Mouse (Mus musculus) heart, embryonic 10.5 days (tissue): ENCODE measurements around the gene Scaf8. TPM values are rescaled to one million over a fixed set of nuclear protein-coding genes. Genes with fewer than 3 reads are reported as not detected.
"Not testable (repeated sequence)": the region's sequence is repeated elsewhere in the genome, so short reads cannot be mapped to it uniquely, and the experiment has no call there.

ENCODE experiments used
- DNase-seq: peaks from one replicate; pipeline ENCODE4 v3.0.0-alpha.2; 2017; ENCODE audit warnings: low spot score
- H3K27ac ChIP-seq: fragments of 300-500 bp; sonication (generic); 2 replicates; pipeline ENCODE4 v1.5.1; 2016; ENCODE audit warnings: mild to moderate bottlenecking
- H3K27me3 ChIP-seq: fragments of 300-500 bp; sonication (generic); 2 replicates; pipeline ENCODE4 v1.6.1; 2016; ENCODE audit warnings: mild to moderate bottlenecking; ENCODE audit not compliant: poor library complexity, insufficient read depth, severe bottlenecking
- H3K36me3 ChIP-seq: fragments of 300-500 bp; sonication (generic); 2 replicates; pipeline ENCODE4 v1.6.1; 2016; ENCODE audit warnings: mild to moderate bottlenecking, moderate library complexity
- H3K4me1 ChIP-seq: fragments of 300-500 bp; sonication (generic); 2 replicates; pipeline ENCODE4 v1.6.1; 2016; ENCODE audit warnings: mild to moderate bottlenecking
- H3K4me3 ChIP-seq: fragments of 300-500 bp; sonication (generic); 2 replicates; pipeline ENCODE4 v1.5.1; 2016; ENCODE audit warnings: mild to moderate bottlenecking, moderate library complexity
- H3K9me3 ChIP-seq: fragments of 300-500 bp; sonication (generic); 2 replicates; pipeline ENCODE4 v1.6.1; 2016; ENCODE audit warnings: mild to moderate bottlenecking, moderate library complexity
- WGBS: fragments of 180-500 bp; shearing (Covaris S2); methylation state at CpG from one replicate; pipeline ENCODE4 v1.1.7; 2016; 5-methylcytosine and 5-hydroxymethylcytosine counted together
- polyA plus RNA-seq: library from polyadenylated mRNA; unstranded; fragments of >200 nt; fragmentation: Nextera tagmentation; extraction: Ambion mirVana; gene quantifications from 2 replicates; pipeline ENCODE4 v1.2.1, GENCODE M21; 2016

The Scaf8 gene
- 19.7 and 21.1 TPM in 2 replicates for polyA plus RNA-seq

DNA sequence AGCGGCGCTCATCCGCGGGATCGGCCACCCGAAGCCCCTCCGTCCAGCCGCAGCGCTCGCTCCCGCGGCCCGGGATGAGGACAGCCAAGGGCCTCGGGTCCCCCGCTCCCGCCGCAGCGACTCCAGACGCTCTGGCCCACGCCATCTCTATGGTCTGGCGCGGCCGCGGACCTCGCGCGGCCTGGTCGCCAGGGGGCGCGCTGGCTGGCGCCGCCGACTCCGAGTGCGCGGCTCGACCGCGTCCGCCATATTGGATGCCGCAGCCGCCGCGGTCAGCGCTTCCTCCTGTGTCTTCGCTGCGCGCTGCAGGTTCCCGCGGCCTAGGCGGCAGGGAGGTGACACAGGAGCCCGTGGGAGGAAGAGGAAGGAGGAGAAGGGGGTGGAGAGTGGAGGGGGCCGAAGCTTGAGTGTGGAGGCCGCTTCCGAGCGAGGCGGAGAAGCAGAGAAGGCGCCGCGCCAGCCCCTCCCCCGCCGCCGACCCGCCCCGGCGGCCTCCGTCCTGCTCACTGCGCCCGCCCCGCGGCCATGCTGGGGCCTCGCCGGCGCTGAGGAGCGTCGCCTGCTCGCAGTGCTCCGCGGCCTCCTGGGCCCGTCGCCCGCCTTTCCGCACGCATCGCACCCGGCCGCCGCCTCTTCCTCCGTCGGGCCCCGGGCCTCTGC is at the start of gene Scaf8:
Scaf8 (plus strand) TSS at position 253 of the 660 bp plus-strand sequence.
- DNase-seq, result peak; percentile 94
- peak within 1 kb of the TSS; percentile 98 for H3K27ac ChIP-seq
- WGBS, result under 1% methylated on average over 87 of the region's 91 CpGs
- no peaks in the 10 kb centered on the region for H3K9me3 ChIP-seq
- H3K27me3 ChIP-seq, result no peaks in the 10 kb centered on the region
- peaks cover 3% of the 10 kb centered on the region for H3K36me3 ChIP-seq
- H3K4me3 ChIP-seq, result peak within 1 kb of the TSS; percentile 82
- peaks cover 14% of the 10 kb centered on the region; the same call in 1 of the 2 replicates for H3K4me1 ChIP-seq

GRCm38 (mm10) chr17:3075166-3075872 is 39.5 kb upstream of the Scaf8 start:
- Histone ChIP-seq H3K9me3 (no peaks in the 10 kb centered on the region), H3K4me1 (no peaks in the 10 kb centered on the region), H3K27me3 (no peaks in the 10 kb centered on the region), H3K27ac (no peak overlapping the region), H3K36me3 (peaks cover 64% of the 10 kb centered on the region), H3K4me3 (no peak overlapping the region)
- 91% methylated on average over 9 of the region's 9 CpGs for WGBS
- no peak for DNase-seq

DNA sequence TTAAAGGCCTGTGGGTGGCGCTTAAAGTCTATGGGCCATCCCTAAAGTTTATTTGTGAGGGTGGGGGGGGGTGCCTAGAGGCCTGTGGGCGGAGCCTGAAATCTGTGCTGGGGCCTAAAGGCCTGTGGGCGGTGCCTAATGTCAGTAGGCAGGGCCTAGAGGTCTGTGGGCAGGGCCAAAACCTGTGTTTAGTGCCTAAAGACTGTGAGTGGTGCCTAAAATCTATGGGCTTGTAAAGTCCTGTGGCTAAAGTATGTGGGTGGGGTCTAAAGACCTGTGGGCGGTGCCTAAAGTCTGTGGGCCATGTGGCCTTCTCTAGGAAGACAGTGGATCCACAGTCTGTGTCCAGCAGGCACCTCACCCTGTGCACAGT is 38.9 kb upstream of the Scaf8 start:
- whole genome bisulfite sequencing, result 93% methylated on average over 4 of the region's 4 CpGs
- Histone ChIP-seq H3K27me3 (no peaks in the 10 kb centered on the region), H3K4me3 (no peak overlapping the region), H3K27ac (no peak overlapping the region), H3K9me3 (no peaks in the 10 kb centered on the region), H3K4me1 (no peaks in the 10 kb centered on the region), H3K36me3 (peaks cover 58% of the 10 kb centered on the region)
- DNase-seq, result no peak

GRCm38 (mm10) chr17:3077936-3078335 is 36.8 kb upstream of the Scaf8 start:
- DNase-seq, result not testable (repeated sequence)

DNA sequence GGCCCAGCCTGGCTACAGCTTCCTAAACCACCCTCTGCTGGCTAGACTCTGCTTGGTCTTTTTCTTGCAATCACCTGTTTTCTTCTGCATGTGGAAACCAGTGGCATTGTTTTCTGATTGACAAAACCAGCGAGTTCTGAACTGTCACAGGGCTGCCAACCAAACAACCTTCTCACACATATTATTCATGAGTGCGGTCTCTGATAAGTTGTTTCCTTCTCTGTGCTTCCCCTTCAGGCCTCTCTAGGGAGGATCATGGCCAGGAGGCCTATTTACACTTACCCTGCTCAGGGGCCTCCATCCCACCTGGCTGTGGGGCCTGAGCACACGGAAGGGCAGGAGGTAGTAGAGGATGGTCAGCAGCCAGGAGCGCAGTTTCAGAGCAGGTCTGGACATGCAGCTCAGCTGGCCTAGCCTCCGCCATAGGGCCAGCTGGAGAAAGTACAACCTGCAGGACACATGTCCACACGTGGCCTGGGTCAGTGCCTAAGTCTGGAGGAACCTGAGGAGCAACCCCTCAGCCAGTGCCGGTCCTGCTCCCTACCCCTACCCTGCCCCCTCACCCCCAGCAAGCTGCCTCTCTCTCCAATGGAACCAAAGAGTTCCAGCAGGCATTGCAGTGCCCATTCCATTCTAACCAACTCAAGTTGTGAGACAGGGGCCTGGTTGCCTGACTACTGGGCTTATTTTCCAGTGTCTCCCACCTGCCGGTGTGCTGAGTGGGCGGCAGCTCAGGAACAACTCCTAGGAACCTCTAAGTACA is 34.0 kb upstream of the Scaf8 start:
- H3K27ac ChIP-seq, H3K36me3 ChIP-seq, H3K27me3 ChIP-seq, H3K4me1 ChIP-seq, H3K4me3 ChIP-seq, H3K9me3 ChIP-seq, DNase-seq: not testable (repeated sequence)
- 75% methylated on average over 7 of the region's 9 CpGs for WGBS

More at GRCm38 (mm10) chr17:3077936-3078335, 36.8 kb upstream of the Scaf8 start:
- not testable (repeated sequence) for H3K4me1 ChIP-seq, H3K27ac ChIP-seq, H3K27me3 ChIP-seq, H3K4me3 ChIP-seq, H3K9me3 ChIP-seq
- WGBS, result 92% methylated on average over 9 of the region's 9 CpGs
- peaks cover 38% of the 10 kb centered on the region for H3K36me3 ChIP-seq

DNA sequence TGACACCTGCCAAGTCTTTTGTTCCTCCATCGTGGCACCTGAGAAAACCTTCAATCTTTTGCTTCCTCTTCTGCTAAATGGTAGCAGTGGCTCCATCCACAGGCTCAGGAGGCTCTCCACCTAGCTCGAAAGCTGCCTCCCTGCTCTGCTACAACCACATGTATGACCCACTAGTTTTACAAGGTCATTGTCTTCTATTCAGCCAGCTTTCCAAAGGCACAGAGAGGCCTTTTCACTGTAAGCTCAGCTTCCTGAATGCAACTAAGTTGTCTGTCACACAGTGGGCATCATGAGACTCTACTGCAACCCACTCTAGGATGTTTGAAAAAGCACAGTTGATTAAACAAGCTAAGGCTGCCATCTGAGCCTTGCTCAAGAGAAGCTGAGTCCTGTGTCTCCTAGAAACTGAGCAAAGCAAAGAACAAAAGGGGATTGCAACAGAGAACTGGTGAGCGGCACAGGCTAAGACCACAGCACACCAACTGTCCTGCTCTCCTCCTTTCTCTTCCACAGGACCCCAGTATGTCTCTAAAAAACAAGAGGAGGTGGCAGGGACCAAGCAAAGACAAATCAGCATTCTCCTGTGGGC is 33.2 kb upstream of the Scaf8 start:
- not testable (repeated sequence) for H3K36me3 ChIP-seq, H3K27ac ChIP-seq, DNase-seq, H3K4me3 ChIP-seq, H3K4me1 ChIP-seq, H3K27me3 ChIP-seq, H3K9me3 ChIP-seq
- 55% methylated on average over 3 of the region's 3 CpGs for WGBS

DNA sequence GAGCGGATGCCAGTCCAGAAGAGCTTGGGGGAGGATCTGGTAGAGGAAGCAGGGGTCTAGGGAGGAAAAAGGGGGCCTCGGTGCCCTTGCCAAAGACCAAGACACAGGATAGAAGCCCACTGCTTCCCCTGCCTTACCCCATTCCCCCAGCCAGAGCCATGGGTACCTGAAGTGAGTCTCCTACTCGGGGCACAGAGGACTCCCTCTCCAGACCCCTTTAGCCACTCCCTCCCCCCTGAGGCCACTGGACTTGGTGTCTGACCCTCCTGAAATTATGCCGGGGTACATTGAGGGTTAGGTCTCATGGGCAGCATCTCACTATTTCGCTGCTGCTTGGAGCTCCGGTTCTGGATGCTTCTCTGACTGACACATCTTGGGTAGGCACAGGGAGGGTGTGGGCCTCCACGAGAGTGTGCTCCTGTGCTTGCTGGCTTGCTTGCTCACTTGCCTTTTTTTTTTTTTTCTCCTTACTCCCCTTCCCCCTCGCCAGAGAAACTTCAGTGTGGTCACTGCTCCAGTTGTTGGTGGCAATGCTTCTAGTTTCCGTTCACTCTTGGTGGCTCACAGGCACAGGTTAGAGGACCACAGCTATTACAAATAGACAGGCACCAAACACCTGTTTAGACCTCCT is 32.5 kb upstream of the Scaf8 start:
- H3K36me3 ChIP-seq, H3K4me3 ChIP-seq, H3K4me1 ChIP-seq, H3K27ac ChIP-seq, H3K9me3 ChIP-seq, H3K27me3 ChIP-seq: not testable (repeated sequence)
- DNase-seq, result peak; percentile 90
- WGBS, result 78% methylated on average over 7 of the region's 9 CpGs

GRCm38 (mm10) chr17:3082756-3083749 is 31.7 kb upstream of the Scaf8 start:
- peak overlapping the region; percentile 46 for H3K4me3 ChIP-seq
- not testable (repeated sequence) for H3K4me1 ChIP-seq, H3K9me3 ChIP-seq, H3K36me3 ChIP-seq, H3K27me3 ChIP-seq, DNase-seq, H3K27ac ChIP-seq
- 4% methylated on average over 25 of the region's 25 CpGs for WGBS

DNA sequence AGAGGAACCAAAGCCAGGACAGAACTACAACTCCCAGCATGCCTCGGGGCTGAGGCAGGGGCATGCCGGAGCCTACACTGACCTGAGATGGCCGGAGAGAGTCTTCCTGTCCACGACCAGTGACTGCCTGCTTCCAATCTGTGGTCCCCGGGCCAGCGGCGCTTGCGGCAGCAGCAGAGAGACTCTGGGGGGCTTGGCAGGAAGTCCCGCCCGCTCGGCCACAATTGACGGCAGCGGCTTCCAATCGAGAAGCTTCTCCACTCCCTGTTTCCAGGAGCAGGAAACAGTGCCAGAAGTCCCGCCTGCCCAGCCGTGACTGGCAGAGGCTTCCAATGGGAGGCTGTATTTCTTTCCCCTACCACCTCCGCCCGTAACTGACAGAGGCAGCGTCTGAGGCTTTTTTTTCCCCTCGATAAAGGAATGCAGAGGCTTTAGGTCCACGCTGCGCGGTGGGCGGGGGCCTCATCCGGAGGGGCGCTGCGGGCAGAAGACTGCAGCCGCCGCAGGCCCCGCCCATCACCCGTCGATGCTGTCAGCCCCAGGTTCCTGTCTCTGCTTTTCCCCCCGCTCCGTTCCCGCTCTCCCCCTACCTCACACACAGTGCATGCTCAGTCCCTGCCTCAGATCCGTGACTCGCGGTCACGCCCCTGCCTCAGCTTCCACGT is 30.8 kb upstream of the Scaf8 start:
- peak; percentile 98 for DNase-seq
- Histone ChIP-seq H3K4me3 (peak overlapping the region; percentile 62), H3K9me3 (peaks cover 3% of the 10 kb centered on the region), H3K4me1 (no peaks in the 10 kb centered on the region), H3K36me3 (no peaks in the 10 kb centered on the region), H3K27me3 (no peaks in the 10 kb centered on the region), H3K27ac (peak overlapping the region; percentile 87)
- under 1% methylated on average over 39 of the region's 40 CpGs for WGBS

- Histone ChIP-seq H3K4me1 (no peaks in the 10 kb centered on the region), H3K4me3 (peak overlapping the region; percentile 62), H3K36me3 (no peaks in the 10 kb centered on the region), H3K27me3 (no peaks in the 10 kb centered on the region), H3K9me3 (peaks cover 3% of the 10 kb centered on the region), H3K27ac (peak overlapping the region; percentile 87)
- DNase-seq, result peak; percentile 86
- WGBS, result under 1% methylated on average over 31 of the region's 31 CpGs
Measured at GRCm38 (mm10) chr17:3084551-3084930, 30.2 kb upstream of the Scaf8 start.

GRCm38 (mm10) chr17:3085152-3085551 is 29.6 kb upstream of the Scaf8 start:
- DNase-seq, result no peak
- WGBS, result 58% methylated on average over 3 of the region's 3 CpGs
- H3K9me3 ChIP-seq, result peaks cover 3% of the 10 kb centered on the region
- no peaks in the 10 kb centered on the region for H3K4me1 ChIP-seq
- peak overlapping the region; percentile 87 for H3K27ac ChIP-seq
- peak overlapping the region; percentile 62 for H3K4me3 ChIP-seq
- H3K27me3 ChIP-seq, result no peaks in the 10 kb centered on the region
- no peaks in the 10 kb centered on the region for H3K36me3 ChIP-seq
